Mouse (Mus musculus) limb, embryonic 11.5 days (tissue): ENCODE results near the gene Tmem274. TPM values are rescaled to one million over a fixed set of nuclear protein-coding genes. Genes with fewer than 3 reads are reported as not detected.
"Not testable (repeated sequence)": the region's sequence is repeated elsewhere in the genome, so short reads cannot be mapped to it uniquely, and the experiment has no call there.

Source experiments
- ATAC-seq: fragments of 200-750 bp; cut with Nextera tagmentation; 2 replicates; pipeline ENCODE4 v1.8.0; 2017; ENCODE audit warnings: low read depth; ENCODE audit not compliant: insufficient number of reproducible peaks, low FRiP score, low TSS enrichment
- DNase-seq: peaks from one replicate; pipeline ENCODE4 v3.0.0-alpha.2; 2015; ENCODE audit warnings: low spot score
- H3K27ac ChIP-seq: fragments of 300-500 bp; sonication (generic); replicated peaks from 2 replicates; pipeline ENCODE4 v1.5.1; 2014; ENCODE audit warnings: low read depth, mild to moderate bottlenecking, low read length
- H3K27me3 ChIP-seq: fragments of 300-500 bp; sonication (generic); 2 replicates; pipeline ENCODE4 v1.6.1; 2014; ENCODE audit warnings: mild to moderate bottlenecking, low read length, mixed read lengths; ENCODE audit not compliant: control insufficient read depth, insufficient read depth
- H3K36me3 ChIP-seq: fragments of 300-500 bp; sonication (generic); 2 replicates; pipeline ENCODE4 v1.6.1; 2014; ENCODE audit warnings: mild to moderate bottlenecking, low read length, moderate library complexity, mixed read lengths; ENCODE audit not compliant: control insufficient read depth, insufficient read depth
- H3K4me1 ChIP-seq: fragments of 300-500 bp; sonication (generic); 2 replicates; pipeline ENCODE4 v1.6.1; 2014; ENCODE audit warnings: low read length, mixed read lengths; ENCODE audit not compliant: control insufficient read depth, insufficient read depth
- H3K4me2 ChIP-seq: fragments of 300-500 bp; sonication (generic); 2 replicates; pipeline ENCODE4 v1.6.1; 2014; ENCODE audit warnings: low read depth, mild to moderate bottlenecking, moderate library complexity; ENCODE audit not compliant: severe bottlenecking
- H3K4me3 ChIP-seq: fragments of 300-500 bp; sonication (generic); 2 replicates; pipeline ENCODE4 v1.5.1; 2014; ENCODE audit warnings: low read depth, low read length
- H3K9ac ChIP-seq: fragments of 300-500 bp; sonication (generic); 2 replicates; pipeline ENCODE4 v1.6.1; 2014; ENCODE audit warnings: mild to moderate bottlenecking, low read length
- H3K9me3 ChIP-seq: fragments of 300-500 bp; sonication (generic); 2 replicates; pipeline ENCODE4 v1.6.1; 2016; ENCODE audit warnings: low read length; ENCODE audit not compliant: control insufficient read depth
- WGBS: fragments of 180-500 bp; shearing (Covaris S2); extraction: QIAGEN DNeasy Blood & Tissue Kit; methylation state at CpG from one replicate; pipeline ENCODE4 v1.1.7; 2014; 5-methylcytosine and 5-hydroxymethylcytosine counted together
- polyA plus RNA-seq: library from polyadenylated mRNA; unstranded; fragments of >200 nt; fragmentation: Nextera tagmentation; extraction: Ambion mirVana; gene quantifications from 2 replicates; pipeline ENCODE4 v1.2.1, GENCODE M21; 2014

Gene Tmem274
- polyA plus RNA-seq, 1 experiment from 2014 or later = not detected

DNA sequence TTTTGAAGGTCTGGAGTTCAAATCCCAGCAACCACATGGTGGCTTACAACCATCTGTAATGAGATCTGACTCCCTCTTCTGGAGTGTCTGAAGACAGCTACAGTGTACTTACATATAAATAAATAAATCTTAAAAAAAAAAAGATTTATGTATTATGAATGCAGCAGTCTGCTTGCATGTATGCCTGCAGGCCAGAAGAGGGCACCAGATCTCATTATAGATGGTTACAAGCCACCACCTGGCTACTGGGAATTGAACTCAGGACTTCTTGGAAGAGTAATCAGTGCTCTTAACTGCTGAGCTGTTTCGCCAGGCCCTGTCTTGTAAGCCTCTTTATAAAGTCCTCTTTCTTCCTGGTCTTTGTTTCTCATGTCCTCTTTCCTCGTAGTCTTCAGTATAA is 16.7 kb upstream of the Tmem274 start:
- H3K27me3 ChIP-seq, H3K4me1 ChIP-seq, H3K9me3 ChIP-seq, H3K9ac ChIP-seq, H3K4me3 ChIP-seq, H3K27ac ChIP-seq, H3K36me3 ChIP-seq, DNase-seq, H3K4me2 ChIP-seq, ATAC-seq: not testable (repeated sequence)
- WGBS = 90% methylated on average over 2 of the region's 2 CpGs

DNA sequence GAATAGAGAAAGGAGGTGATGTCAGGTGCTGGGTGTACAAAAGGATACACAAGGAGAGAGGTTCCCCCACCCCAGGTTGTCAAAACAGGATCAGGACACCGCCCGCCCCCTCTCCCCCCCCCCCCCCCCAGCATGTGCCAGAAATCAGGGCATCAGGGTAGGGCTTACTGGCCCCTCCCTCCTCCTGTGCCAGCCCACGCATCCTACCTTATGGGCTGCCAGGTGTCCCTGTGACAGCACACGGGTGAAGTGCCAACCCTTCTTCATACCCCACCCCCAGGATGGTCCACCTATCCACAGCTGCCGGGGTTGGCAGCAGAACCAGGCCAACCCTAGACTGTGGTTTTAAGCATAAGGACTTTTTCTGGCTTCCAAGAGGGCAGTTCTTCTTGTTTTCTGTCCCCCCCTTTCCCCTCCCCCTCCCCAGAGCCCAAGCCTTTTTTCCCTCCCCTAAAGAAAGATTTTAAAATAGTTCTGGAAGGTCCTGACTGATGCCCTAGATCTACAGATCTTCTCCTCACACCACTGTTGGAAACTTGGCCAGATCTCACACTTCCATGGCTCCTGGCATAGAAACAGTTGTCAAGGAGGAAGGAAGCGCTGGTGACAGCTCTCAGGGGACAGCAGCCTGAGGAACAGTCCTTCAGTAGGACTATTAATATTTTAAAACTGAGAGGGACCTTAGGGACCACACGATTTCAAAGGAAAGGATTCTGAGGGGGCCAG is 15.4 kb upstream of the Tmem274 start:
- Histone ChIP-seq H3K27ac (no peak overlapping the region), H3K36me3 (no peaks in the 10 kb centered on the region), H3K4me3 (no peak overlapping the region), H3K27me3 (no peaks in the 10 kb centered on the region), H3K9me3 (no peaks in the 10 kb centered on the region), H3K9ac (no peak overlapping the region), H3K4me1 (no peaks in the 10 kb centered on the region), H3K4me2 (no peak overlapping the region)
- no peak for DNase-seq
- ATAC-seq = no peak
- 78% methylated on average over 4 of the region's 7 CpGs for WGBS

DNA sequence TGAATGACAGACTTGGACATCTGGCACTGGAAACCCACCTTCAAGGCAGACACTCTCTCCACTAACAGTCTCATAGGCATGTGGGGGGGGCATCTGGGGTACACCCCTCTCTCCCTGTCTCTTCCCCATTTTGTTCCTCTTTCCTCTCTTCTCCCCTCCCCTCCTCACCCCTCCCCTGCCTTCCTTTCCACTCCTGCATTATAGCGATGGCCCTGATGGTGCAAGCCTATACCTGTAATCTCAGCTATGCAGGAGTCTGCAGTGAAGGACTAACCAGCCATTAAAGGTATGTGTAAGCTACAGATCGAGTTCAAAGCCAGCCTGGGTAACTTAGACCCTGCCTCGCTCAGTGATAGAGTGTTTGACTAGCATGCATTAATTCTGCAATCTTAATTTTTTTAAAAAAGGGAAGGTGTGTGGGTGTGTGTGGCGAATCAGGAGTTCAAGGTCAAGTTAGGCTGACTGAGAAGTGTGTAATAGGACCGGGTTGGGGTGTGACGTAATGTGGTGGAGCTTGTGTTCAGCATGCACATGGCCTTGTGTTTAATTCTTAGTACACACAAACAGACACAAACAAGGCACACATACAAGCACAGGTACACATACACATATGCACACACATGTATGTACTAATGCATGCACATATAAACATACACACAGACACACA is 14.7 kb upstream of the Tmem274 start:
- ATAC-seq (no peak), DNase-seq (no peak)
- H3K4me1 ChIP-seq = no peaks in the 10 kb centered on the region
- WGBS = 80% methylated on average over 6 of the region's 6 CpGs
- H3K27ac ChIP-seq = no peak overlapping the region
- H3K27me3 ChIP-seq = no peaks in the 10 kb centered on the region
- H3K4me2 ChIP-seq = no peak overlapping the region
- no peak overlapping the region for H3K9ac ChIP-seq
- H3K36me3 ChIP-seq = no peaks in the 10 kb centered on the region
- no peaks in the 10 kb centered on the region for H3K9me3 ChIP-seq
- no peak overlapping the region for H3K4me3 ChIP-seq

DNA sequence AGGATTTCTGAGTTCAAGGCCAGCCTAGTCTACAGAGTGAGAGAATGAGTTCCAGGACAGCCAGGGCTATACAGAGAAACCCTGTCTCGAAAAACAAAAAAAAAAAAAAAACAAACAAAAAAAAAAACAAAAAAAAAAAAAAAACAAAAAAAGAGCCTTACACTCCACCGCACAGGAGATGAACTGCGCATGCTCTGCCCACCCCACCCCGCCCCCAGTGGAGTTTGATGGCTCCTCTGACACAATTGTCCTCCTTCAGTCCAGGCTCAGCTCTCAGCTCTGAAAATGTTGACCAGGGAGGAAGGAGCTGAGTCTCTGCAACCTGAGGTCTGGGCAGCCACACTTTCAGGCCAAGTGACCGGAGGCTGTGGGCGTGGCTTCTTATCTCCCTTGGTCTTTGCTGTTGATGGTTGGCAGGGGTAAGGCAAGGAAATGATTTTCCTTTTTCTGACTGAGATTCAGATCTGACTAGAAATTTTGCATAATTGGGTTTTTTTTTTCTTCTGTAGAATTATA is 13.7 kb upstream of the Tmem274 start:
- Histone ChIP-seq H3K4me2 (no peak overlapping the region), H3K4me1 (no peaks in the 10 kb centered on the region), H3K36me3 (0 out of 2 replicates have a peak, but pooled peaks cover 2% of the 10 kb centered on the region), H3K9me3 (no peaks in the 10 kb centered on the region), H3K4me3 (no peak overlapping the region), H3K27me3 (no peaks in the 10 kb centered on the region), H3K9ac (no peak overlapping the region), H3K27ac (no peak overlapping the region)
- ATAC-seq (no peak), DNase-seq (no peak)
- WGBS = 76% methylated on average over 6 of the region's 6 CpGs

DNA sequence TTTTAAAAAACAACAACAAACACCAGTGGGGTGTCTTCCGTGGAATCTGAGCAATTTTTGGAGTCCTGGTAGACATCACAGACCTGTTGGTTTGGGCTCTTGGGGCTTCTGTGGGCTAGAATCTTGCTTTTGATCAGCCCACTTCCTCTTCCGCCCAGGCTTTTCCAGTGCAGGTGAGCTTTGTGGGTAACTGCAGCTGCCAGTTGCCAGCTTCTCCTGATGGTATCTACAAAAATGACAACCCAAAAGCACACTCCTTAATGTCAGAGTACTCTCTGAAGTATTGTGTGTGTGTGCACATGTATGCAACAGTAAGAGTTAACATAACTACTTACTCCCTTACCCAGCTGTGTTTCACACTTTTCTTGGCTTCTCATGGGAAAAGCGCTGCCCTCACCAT is 7.6 kb upstream of the Tmem274 start:
- H3K9me3 ChIP-seq = no peaks in the 10 kb centered on the region
- no peak overlapping the region for H3K9ac ChIP-seq
- no peak overlapping the region for H3K4me2 ChIP-seq
- H3K4me3 ChIP-seq = no peak overlapping the region
- DNase-seq (no peak), ATAC-seq (no peak)
- H3K4me1 ChIP-seq = no peaks in the 10 kb centered on the region
- 95% methylated on average over 3 of the region's 3 CpGs for WGBS
- H3K27me3 ChIP-seq = no peaks in the 10 kb centered on the region
- peaks cover 6% of the 10 kb centered on the region; the same call in 1 of the 2 replicates for H3K36me3 ChIP-seq
- no peak overlapping the region for H3K27ac ChIP-seq

DNA sequence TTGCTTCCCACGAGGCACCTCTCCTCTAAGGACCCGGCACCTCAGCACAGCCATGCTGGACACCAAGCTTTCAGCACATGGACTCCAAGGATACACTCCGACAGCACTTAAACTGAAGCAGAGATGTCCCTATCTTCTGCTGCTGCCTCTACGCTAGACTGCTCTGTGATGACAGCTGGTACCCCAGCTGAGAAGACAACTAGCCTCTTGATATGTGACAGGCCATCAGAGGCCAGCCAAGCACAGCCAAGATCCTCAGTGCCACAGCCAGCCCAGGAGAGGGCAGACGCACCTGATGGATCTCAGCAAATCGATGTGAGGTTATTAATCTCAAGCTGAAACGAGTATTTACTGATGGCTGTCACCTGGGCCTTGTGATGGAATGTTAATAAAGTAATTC is 2.1 kb upstream of the Tmem274 start:
- Histone ChIP-seq H3K9me3 (no peaks in the 10 kb centered on the region), H3K27me3 (no peaks in the 10 kb centered on the region), H3K9ac (no peak overlapping the region), H3K27ac (no peak overlapping the region), H3K4me2 (no peak overlapping the region), H3K36me3 (peaks cover 3% of the 10 kb centered on the region; the same call in 1 of the 2 replicates), H3K4me3 (no peak overlapping the region), H3K4me1 (no peaks in the 10 kb centered on the region)
- DNase-seq (no peak), ATAC-seq (no peak)
- WGBS = 82% methylated on average over 7 of the region's 7 CpGs

DNA sequence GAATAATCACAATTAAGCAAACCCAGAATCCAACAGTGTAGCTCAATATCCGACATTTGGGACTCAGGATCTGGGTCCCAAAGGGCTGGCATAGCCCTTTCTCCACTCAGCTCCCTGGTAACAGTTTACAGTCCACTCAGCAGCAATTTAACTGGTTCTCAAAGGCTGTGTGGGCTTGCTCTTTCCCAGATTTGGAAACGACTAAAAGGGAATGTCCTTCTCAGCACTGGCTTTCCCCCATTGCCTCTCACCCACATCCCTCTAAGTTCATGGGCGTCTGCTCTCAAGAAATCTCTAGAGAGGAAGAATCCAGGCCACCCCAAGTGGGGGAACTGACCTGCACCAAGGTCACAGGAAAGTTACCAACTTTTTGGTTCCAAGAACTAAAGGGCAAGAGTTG is 7.4 kb downstream of the Tmem274 start:
- peak overlapping the region; percentile 76 for H3K4me3 ChIP-seq
- H3K36me3 ChIP-seq = peaks cover 11% of the 10 kb centered on the region
- H3K9me3 ChIP-seq = no peaks in the 10 kb centered on the region
- no peak for ATAC-seq
- H3K4me2 ChIP-seq = peak overlapping the region; percentile 67
- no peaks in the 10 kb centered on the region for H3K27me3 ChIP-seq
- H3K4me1 ChIP-seq = 0 out of 2 replicates have a peak, but pooled peaks cover 4% of the 10 kb centered on the region
- WGBS = 58% methylated on average over 3 of the region's 3 CpGs
- H3K27ac ChIP-seq = no peak overlapping the region; the same call in 1 of the 2 replicates
- H3K9ac ChIP-seq = peak overlapping the region; percentile 61
- DNase-seq = no peak

DNA sequence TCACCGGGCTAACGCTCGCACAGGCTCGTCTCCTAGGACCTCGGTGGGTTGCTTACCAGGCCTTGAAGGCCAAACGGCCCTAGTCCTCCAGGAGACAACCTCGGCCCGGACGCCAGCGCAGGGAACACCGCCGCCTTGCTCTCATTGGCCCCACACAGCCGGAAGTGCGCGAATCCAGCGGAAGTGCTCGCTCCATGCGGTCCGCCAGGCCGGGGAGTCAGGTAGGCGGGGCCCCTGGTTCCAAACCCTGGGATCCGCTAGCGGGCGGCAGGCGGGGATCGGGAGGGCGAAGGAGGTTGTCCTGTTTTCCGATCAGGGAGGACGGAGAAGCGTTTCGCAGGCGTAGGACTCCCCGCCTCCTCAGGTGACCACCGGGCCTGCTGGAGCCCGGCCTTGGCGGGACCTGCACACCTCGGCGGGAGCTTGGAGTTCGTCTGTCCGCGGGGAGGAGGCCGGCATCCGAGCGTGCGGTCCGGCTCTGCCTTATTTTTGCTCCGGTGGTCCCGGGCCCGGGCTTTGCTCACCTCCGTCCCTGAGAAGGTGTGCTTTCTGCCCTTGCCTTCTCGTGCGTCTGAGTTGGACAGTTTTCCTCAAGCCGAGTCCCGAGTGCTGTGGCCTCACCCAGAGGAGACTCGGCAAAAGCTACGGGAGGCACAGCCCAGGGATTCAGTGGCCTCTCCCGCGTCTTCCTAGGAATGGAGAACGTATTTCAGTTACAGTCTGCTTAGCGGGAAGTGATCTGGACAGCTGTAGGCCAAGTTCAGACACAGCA is 8.1 kb downstream of the Tmem274 start, which contains the start of the genes Nmnat1 and Lzic:
TSS of gene Nmnat1 (minus strand) at position 150 of the 772 bp plus-strand sequence.
TSS of gene Lzic (plus strand) at position 177 of the 772 bp plus-strand sequence.
- peak; percentile 97 for ATAC-seq
- DNase-seq = peak; percentile 97
- Histone ChIP-seq H3K9me3 (no peaks in the 10 kb centered on the region), H3K4me1 (0 out of 2 replicates have a peak, but pooled peaks cover 4% of the 10 kb centered on the region), H3K27me3 (no peaks in the 10 kb centered on the region), H3K27ac (peak within 1 kb of the TSS; percentile 72), H3K4me3 (peak within 1 kb of the TSS; percentile 76), H3K4me2 (peak within 1 kb of the TSS; percentile 67), H3K9ac (peak within 1 kb of the TSS; percentile 61), H3K36me3 (peaks cover 16% of the 10 kb centered on the region)
- under 1% methylated on average over 60 of the region's 60 CpGs for WGBS
